Mouse (Mus musculus) heart, adult 2 months (tissue): ENCODE measurements around the gene Olfr1256.

ENCODE experiments used
- CTCF ChIP-seq: fragments of 200-600 bp; IDR thresholded peaks from 2 replicates; pipeline ENCODE4 v1.8.1; 2022; ENCODE audit warnings: antibody characterized with exemption, mild to moderate bottlenecking, moderate library complexity
- POLR2A ChIP-seq: fragments of 200-500 bp; IDR thresholded peaks from 2 replicates; pipeline ENCODE4 v1.6.1; 2011; ENCODE audit warnings: mild to moderate bottlenecking, low read depth, low read length, control low read depth; ENCODE audit not compliant: insufficient read depth

GRCm38 (mm10) chr2:89878137-89878536 lies 36.8 kb upstream of the Olfr1256 start, which contains the start of gene Olfr1257:
- no peak for TF ChIP-seq POLR2A
- TF ChIP-seq CTCF = no peak
